Mouse (Mus musculus) mouse trophoblast stem cell (cell line): Measurements from ENCODE around the gene Tmem44.

Source experiments
- in situ Hi-C, 2 experiments: fragments of 300-500 bp; cut with MseI, MboI; formaldehyde crosslinking; loops; 2 replicates in 1 of 2; 3 replicates in 1 of 2; pipeline ENCODE4 v1.15.1; 2025

The Tmem44 gene

DNA sequence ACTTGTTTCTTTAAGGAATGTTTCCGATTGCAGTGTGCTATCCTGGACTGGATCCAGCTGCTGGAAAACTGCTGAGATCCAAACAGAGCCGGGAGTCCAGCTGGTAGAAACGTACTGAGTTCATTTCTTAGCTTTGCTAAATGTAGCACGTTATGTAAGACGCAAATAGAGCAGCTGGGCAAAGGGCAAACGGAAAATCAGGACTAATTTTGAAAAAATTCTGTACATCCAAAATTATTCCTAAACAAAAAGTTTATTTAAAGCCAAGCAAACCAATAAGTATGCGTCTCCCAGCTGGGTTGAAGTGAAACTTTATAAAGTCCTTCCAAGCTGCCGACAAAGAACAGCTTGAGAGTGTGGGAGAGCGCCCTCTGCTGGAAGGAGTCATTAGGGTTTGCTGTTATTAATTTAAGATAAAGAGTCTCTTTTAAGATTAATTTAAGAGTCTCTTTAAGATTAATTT, 30.2 kb downstream of the Tmem44 start:
- in situ Hi-C loops = loop anchor here in 1 of 2 experiments (10.0 kb wide), 1 partner anchor 256 kb away; the partner anchor contains the start of gene Cpn2

DNA sequence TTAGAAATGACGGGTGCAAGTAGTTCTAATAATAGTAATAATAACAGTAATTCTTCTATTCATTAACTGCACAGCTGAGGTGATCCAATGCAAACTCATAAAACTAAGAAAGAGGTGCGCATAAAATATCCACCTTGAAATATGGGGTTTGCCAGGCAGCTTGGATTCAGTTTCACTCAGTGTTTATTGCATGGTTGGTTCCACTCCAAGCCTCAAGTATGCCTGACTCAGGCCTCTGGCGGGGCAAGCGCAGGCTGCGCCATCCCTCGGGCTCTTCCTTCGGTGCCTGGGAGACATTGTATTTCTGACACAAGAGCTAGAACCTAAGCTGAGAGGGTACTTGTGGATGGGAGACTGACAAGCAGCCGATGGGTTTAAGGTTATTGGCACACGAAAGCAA, 32.0 kb downstream of the Tmem44 start:
- in situ Hi-C loops = loop anchor here in 1 of 2 experiments (5.0 kb wide), 1 partner anchor 146 kb away; no protein-coding TSS in a partner anchor

DNA sequence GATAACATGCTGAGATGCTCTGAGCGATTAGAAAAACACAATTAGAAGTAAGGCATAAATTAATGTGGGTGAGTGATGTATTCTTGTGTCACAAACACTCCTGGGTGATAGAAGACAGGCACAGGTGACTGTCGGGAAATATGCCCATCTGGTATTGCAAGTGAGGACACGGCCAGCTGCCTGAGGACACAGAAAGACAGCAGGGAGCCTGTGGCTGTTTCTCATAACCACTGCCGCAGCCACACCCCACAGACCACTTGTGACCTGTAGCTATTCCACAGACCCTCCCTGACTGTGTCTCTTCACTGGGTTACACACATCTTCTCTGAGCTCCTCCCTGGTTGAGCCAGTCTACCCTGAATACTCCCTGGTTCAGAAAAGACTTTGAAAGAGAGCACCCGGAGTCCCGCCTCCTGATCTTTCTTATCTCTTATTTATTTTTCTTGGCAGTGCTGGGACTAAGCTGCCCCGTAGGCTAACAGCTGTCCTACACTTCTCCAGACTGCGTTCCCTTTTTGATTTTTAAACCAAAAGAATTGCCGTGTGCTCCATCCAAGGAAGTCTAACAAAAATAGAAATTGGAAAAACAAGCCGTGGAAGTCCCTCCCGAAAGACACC, 32.9 kb downstream of the Tmem44 start:
- in situ Hi-C loops = loop anchor here in 1 of 2 experiments (5.0 kb wide), 1 partner anchor 145 kb away; no protein-coding TSS in a partner anchor

DNA sequence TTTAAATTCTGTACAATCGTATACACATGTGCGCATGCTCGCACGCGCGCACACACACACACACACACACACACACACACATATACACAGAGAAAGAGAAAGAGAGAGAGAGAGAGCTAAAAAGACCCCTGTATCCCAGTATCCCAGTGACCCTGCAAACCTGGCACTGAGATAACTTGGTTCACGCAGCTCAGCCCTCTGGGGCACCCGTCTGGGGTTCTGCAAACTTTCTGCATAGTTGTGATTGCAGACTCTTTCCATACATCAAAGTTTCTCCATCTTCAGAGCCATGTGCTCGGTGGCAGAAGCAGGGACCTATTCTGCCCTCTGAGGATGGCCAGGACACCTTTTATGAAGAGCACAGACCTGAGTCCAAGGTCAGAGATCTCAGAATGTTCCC, 33.6 kb downstream of the Tmem44 start:
- in situ Hi-C loops = loop anchor here in 1 of 2 experiments (5.0 kb wide), 1 partner anchor 145 kb away; no protein-coding TSS in a partner anchor

DNA sequence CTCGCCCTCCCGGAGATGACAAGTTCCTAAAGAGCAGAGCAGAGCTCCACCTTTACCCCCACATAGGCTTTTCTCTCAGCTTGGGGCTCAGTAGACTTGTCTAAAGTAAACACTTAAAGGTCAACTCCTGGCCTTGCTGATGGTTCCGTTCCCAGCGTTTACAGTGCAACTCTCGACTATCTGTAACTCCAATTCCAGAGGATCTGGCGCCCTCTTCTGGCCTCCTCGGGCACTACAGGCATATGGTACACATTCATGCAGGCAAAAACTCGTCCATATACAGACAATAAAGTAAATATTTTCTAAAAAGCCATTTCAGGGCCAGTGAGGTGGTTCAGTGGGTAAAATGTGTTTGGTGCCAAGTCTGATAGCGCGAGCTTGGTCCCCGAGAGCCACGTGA, 35.2 kb downstream of the Tmem44 start:
- in situ Hi-C loops = loop anchor here in 1 of 2 experiments (5.0 kb wide), 1 partner anchor 143 kb away; no protein-coding TSS in a partner anchor

DNA sequence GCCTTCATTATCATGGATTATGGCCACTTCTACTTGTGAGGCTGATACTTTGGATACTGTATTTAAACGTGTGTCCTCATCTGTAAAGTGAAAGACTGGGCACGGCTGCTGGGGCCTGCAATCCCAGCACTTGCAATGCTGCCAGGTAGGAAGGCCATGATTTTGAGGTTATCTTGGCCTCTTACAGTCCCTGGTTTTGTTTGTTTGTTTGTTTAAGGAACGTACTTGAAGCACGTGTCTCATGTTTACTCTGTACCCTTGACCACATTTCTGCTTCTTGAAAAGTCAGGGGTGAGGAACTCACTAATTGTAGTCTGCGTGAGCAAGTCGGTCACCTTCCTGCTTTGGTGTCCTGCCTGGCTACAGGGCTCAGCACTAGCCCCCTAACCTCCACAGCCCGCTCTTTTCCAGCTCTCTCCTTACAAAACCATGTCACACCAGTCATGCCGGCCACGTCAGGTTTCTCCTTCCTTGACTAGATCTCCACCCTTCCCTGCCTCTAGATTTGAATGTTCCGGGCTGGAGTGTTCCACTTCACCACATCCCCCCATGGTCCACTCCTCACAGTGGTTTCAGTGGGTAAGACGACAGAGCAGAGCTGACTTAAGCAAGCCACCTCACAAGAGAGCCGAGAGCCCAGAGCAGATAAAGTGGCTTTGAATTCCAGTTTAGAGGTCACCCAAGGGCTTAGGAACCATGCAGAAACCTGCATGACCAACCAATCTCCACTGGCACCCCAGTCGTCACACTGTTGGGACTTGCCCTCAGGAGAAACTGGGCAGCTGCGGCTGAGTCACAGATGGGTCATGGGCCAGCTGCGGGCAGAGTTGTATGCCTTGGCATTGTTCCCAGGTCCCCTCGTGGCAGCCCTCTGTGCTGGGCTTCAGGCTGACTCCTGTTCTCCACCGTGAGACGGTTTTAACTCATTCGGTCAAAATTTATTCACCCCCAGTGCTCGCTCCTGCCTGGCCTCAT, 37.3 kb downstream of the Tmem44 start:
- in situ Hi-C loops = loop anchor here in 1 of 2 experiments (5.0 kb wide), 1 partner anchor 261 kb away; no protein-coding TSS in a partner anchor

DNA sequence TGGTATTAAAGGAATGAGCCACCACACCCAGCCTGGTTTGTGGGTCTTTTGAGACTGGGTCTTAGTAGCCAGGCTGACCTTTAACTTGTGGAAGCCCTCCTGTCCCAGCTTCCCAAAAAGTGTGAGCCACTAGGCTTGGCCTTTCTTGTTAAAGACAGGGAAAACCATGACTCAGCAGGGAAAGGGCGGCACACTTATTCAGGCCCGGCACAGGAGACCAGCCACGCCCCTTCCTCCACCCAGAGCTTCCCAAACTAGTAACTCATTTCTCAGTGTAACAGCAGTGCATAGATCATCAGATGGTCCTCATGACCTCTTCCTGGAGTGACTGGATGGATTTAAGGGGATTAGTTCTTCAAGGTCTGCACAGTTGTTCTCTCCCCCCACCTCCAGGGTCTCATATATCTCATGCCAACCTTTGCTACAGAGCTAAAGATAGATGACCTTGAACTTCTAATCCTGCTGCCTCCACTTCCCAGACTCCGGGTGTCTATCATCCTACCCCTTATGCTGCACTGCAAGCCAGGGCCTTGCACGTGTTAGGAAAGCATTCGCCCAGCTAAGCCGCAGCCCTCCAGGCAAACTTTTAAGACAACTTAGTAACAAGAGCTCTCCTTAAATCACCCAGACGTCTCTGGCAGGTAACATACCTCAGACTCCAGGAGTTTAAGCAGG, 38.1 kb downstream of the Tmem44 start:
- in situ Hi-C loops = loop anchor here in 1 of 2 experiments (5.0 kb wide), 1 partner anchor 260 kb away; no protein-coding TSS in a partner anchor

DNA sequence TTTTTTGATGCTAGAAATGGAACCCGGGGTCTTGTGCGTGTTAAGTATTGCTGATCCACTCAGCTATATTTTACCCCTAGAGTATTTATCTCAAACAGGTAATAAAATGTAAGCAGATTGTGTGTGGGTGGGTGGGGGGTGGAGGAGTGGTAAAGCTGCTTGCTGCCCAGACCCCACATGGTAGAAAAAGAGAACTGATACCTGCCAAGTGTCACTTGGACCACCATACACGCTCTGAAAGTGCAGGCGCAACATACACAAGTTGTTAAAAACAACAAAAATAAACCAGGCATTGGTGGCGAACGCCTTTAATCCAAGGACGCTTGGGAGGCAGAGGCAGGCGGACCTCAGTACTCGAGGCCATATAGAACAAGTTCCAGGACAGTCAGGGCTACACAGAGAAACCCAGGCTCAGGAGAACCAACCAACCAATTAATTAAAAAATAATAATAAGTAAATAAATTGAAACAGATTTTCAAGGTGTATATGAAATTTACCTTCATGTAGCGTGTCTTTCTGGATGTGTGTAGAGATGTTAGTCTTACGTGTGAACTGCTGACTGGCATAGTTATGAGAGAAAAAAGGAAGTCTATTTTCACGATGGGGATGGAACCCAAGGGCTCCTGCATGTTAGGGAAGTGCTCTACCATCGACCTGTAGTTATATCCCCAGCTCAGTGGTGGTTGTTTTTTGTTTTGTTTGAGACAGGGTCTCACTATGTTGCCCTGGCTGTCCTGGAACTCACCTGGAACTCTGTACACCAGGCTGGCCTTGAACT, 38.9 kb downstream of the Tmem44 start:
- in situ Hi-C loops = loop anchor here in 1 of 2 experiments (5.0 kb wide), 1 partner anchor 259 kb away; no protein-coding TSS in a partner anchor

DNA sequence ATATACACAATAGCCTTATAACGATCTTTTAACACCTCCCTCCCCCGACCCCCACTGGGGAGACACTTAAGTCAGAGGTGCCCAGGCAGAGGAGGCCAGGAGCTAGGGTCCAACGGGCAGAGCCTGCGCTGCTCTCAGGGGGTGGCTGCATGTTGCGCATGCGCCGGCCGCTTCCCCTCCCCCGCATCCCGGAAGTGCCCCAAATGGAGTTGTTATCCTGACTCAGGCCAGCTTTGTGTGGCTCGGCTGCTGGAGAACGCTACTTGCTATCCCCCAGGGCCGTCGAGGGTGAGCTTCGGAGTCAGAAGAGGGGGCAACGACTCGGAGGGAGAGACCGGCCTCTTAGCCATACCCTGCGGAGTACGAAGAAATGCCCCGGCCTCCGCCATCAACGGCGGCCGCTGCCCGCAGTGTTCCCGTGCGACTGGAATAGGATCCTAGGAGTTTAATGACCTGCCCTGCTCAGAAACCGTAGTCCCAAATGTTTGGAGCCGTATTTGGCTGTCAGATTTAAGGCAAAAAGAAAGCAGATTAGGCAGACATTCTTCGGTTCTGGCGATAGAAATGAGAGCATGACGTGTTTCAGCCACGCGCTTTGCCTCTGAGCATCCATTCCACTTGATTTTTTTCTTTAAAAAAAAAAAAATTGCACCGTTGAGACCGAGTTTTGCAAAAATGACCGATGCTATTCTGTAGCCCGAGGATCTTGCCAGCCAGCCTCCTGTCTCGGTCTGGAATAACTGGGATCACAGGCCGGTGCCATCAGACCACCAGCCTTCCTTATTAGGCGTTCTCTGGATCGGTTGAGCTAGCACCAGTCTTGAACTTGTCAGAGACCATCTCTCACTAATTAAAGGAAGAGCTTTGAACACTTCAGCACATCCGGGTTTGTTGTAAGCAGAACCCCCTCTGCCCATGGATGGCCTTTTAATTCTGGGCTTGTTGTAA, 39.9 kb downstream of the Tmem44 start:
- in situ Hi-C loops = loop anchor here in 1 of 2 experiments (5.0 kb wide), 1 partner anchor 258 kb away; no protein-coding TSS in a partner anchor

DNA sequence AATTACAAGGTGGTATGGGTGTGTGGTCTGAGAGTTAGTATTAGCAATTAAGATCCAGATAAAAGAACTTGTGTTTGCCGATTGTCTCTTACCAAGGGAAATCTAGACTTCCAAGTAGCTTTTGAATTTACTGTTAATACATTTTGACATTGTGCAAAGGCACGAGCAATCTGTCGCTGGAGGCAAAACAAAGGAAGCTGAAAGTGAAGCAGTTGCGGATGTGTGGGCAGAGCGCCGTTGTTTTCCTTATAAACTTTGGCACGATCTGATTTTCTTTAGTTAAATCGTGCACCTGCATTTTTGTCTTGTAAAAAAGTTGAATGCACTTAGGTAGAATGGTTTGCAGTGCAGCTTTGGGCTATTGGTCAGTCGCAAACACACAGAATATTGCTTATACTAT, 40.6 kb downstream of the Tmem44 start:
- in situ Hi-C loops = loop anchor here in 1 of 2 experiments (5.0 kb wide), 1 partner anchor 258 kb away; no protein-coding TSS in a partner anchor

DNA sequence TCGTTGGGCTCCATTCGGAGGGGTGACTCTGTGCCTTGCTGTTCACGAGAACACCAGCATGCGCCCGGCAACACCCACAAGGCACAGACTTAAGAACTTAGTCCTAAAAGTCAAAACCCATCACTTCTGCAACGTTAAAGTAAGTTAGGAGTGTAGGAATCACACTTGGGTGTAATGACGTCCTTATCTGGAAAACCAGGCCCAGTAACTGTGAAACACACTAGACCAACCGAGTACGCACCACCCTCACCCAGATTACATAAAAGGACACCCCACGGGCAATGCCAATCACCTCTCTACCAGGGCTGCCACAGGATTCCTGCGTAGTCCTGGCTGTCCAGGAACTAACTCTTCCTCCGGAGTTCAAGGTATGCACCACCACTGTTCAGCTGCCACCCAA, 41.3 kb downstream of the Tmem44 start:
- in situ Hi-C loops = no loop called here

DNA sequence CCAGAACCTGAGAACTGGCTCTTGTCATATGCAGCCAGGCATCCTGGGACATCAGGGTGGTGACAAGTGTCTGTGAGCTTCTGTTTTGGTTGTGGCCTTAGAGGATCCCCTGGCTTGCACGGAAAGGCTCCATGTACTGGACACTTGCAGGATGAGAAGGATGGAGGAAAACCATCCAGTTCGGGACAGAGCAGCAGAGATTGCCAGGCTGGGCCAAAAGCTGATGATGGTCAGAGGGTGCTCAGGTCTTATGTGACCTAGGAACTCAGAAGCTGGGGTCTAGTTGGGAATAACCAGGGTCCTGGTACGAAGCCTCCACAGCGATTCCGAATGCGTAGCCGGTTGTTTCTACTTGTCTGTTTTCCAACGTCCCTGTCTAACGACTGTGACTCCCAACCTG, 41.9 kb downstream of the Tmem44 start:
- in situ Hi-C loops = no loop called here

DNA sequence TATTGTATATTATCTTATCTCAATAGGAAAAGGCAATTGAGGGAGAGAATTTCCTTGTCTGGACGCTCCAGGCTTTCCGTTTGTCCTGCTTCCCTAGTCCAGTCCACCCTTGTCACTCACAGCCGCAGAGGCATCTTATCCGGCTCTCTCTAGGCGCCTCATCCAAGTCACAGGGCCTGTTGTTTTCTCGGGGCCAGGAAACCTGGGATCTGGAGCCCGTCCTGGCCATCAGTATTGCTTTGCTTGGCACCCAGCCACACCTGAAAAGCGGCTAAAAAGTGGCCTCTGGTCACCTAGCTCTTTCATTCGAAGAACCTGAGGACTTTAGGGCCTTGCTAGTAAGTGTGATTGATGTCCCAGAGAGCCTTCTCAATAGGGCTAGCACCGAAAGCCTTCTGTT, 43.5 kb downstream of the Tmem44 start:
- in situ Hi-C loops = no loop called here

DNA sequence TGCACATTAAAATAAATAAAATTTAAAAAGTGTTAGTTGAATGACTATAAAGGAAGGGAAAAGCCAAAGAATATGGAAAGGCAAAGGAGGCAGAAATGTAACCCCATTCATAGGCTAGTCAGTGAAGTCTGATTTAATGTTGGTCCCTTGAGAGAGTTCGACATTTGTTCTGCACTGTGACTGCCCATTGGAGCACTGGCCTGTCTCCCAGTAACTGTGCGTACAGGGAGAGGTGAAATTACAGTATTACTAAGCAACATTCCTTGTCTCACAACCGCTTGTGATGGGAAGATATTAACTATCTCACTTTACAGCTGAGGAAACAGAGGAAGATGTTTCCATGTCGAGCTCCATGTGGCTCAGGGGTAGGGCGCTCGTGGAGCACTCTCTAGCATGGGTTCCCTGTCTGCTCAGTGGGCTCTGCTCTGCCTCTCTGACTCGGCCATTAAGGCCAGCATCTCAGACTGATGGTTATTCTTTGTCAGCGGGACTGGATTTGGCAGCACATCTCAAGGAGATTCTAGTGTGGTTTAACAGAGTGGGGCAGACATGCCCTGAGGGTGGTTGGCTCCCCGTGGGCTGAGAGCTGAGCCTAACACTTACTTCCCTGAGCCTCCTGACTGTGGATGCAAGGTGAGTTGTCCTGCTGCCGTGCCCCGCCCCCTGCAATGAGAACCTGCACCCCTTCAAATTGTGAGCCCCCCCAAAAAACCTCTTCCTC, 45.2 kb downstream of the Tmem44 start:
- in situ Hi-C loops = no loop called here

DNA sequence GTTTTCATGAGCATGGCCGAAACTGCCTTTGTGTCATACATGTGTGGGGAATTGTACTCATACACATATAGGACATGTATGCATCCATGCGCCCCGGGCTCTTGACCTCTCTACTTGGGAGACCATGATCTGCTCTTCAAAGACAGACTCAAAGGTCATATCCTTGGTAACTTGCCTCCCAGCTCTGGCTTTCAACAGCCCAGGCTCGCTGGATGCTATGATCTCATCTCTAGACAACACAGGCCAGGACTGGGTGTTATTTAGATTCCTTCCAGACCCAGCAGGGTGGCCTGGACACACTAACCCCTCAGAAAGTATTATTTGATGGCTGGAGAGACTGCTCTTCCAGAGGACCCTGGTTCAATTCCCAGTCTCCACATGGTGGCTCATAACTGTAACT, 45.8 kb downstream of the Tmem44 start:
- in situ Hi-C loops = no loop called here

DNA sequence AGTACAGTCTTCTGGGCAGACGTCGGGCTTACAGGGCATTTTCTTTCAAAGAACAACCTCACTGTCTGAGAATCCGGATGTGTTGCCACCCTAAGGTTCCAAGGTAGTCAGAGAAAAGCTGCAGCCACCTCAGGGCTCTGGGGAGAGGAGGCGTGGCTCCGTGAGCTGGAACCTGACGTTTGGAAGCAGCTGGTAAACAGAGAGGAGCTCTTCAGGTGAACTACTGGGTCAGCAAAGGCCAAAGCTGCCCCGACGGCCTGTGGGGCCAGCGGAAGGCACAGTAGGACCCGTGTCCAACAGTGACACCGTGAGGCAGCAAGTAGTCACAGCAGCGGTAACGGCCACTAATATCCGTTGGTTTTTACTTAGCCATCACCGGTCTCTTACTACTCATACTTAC, 46.7 kb downstream of the Tmem44 start:
- in situ Hi-C loops = no loop called here

DNA sequence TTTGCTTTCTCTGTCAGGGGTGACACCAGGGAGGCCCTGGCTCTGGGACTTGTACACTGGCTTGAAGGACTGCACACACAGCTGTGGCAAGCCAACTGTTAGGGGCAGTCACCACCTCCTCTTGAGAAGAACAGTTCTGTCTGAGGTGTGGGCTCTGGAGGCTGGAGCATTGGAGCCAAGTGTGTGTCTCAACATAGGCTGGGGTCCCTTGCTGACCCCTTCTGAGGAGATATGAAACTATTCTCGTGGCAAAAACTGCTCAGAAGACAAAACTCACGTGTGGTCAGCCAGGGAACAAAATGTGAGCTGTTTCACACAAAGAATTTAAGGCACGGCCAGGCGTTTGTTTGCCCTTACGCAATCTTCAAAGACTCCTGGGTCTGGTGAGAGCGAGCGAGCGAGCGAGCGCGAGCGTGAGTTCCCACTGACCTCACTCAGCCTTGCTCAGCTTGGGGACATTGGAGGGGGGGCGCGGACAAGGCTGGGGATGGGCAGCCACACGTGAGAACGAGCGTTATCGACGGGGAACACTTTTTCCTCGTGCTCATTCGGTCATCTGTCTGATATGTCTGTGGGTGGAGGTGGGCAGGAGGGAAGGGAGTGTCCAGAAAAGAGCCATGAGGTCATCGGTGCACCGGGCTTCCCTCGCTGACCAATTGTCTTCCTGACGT, 48.3 kb downstream of the Tmem44 start:
- in situ Hi-C loops = no loop called here

DNA sequence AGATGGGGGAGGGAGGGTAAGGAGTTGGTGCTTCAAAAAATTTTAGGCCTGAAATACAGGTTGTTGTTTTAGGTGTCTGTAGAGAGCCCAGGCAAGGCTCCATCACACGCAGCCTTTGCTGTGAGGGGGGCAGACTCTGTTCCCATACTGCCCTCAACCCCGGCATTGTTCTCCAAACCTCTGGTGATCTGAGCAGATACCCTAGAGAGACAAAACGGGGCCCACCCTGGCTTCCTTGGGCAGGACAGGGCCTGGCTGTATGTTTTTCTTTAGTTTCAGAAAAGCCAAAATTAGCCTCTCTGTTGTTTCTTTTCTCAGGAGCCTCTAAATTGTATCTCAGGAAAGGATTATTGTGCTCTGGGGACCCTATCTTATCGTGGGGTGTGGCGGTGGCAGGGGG, 49.0 kb downstream of the Tmem44 start:
- in situ Hi-C loops = no loop called here
